Mouse (Mus musculus): ENCODE results near the gene Kctd6. TPM values are rescaled to one million over a fixed set of nuclear protein-coding genes. Genes with fewer than 3 reads are reported as not detected.
"Not testable (repeated sequence)": the region's sequence is repeated elsewhere in the genome, so short reads cannot be mapped to it uniquely, and the experiment has no call there.

Gene Kctd6
- total RNA-seq (2021), result 1 to 10 TPM; 7.7 to 9.3 TPM
- long read RNA-seq, experiment 1, transcript Kctd6-201 (3 exons, 1,650 nt), result major isoform, 8 of 9 reads
- long read RNA-seq, experiment 1, partial matches to known transcripts, result 0 of 9 reads
- long read RNA-seq, experiment 1, other reads (novel, unspliced or antisense), result 1 of 9 reads
- long read RNA-seq, experiment 2, transcript Kctd6-201 (3 exons, 1,650 nt), result major isoform, 19 of 22 reads
- long read RNA-seq, experiment 2, partial matches to known transcripts, result 1 of 22 reads
- long read RNA-seq, experiment 2, other reads (novel, unspliced or antisense), result 0 of 22 reads

GRCm38 (mm10) chr14:8213803-8214224 lies at the start of gene Kctd6:
Gene Kctd6, plus strand, starts transcription at chr14:8214140.
- intact Hi-C loops (cut with DNase I), result loop anchor here (2.0 to 5.0 kb wide), 2 partner anchors 41 to 122 kb away; partner anchors contain the start of gene Pdhb
- Histone ChIP-seq H3K4me3 (peak within 1 kb of the TSS; percentile 91), H3K27ac (peak within 1 kb of the TSS; percentile 95)
- DNase-seq, result peak; percentile 100
- TF ChIP-seq CTCF (IDR thresholded peaks at IDR 0.05), result peak; percentile 85

- no peak overlapping the region for H3K27ac ChIP-seq
- no peak for TF ChIP-seq CTCF (IDR thresholded peaks at IDR 0.05)
- no peak overlapping the region for H3K4me3 ChIP-seq
- intact Hi-C loops (cut with DNase I), result loop anchor here (5.0 to 10.0 kb wide), 2 partner anchors 72 to 200 kb away; no protein-coding TSS in a partner anchor
- no peak for DNase-seq
Observed at GRCm38 (mm10) chr14:8164463-8164862, 49.5 kb upstream of the Kctd6 start.

- intact Hi-C loops (cut with DNase I), result loop anchor here (2.0 to 5.0 kb wide), 3 partner anchors 42 to 92 kb away; partner anchors contain the start of genes Kctd6, Pxk and Rpp14
- DNase-seq, result peak; percentile 99
- H3K27ac ChIP-seq, result peak within 1 kb of the TSS; percentile 98
- peak; percentile 25 for TF ChIP-seq CTCF (IDR thresholded peaks at IDR 0.05)
- peak within 1 kb of the TSS; percentile 86 for H3K4me3 ChIP-seq
Observed at GRCm38 (mm10) chr14:8172507-8173410, 41.2 kb upstream of the Kctd6 start, which contains the start of gene Pdhb. Gene Pdhb, minus strand, starts transcription at chr14:8173025.

- TF ChIP-seq CTCF (IDR thresholded peaks at IDR 0.05), result peak; percentile 33
- intact Hi-C loops (cut with DNase I), result loop anchor here (2.0 to 5.0 kb wide), 3 partner anchors 41 to 93 kb away; partner anchors contain the start of genes Kctd6, Pxk and Rpp14
Observed at GRCm38 (mm10) chr14:8173542-8174250, 40.2 kb upstream of the Kctd6 start.

GRCm38 (mm10) chr14:8174634-8175033 lies 39.3 kb upstream of the Kctd6 start:
- Histone ChIP-seq H3K4me3 (no peak overlapping the region), H3K27ac (no peak overlapping the region)
- intact Hi-C loops (cut with DNase I), result loop anchor here (5.0 kb wide), 1 partner anchor 77 kb away; the partner anchor contains the start of gene Pxk
- TF ChIP-seq CTCF (IDR thresholded peaks at IDR 0.05), result no peak
- no peak for DNase-seq

More at GRCm38 (mm10) chr14:8173542-8174250, 40.2 kb upstream of the Kctd6 start:
- not testable (repeated sequence) for DNase-seq
- Histone ChIP-seq H3K27ac (peak overlapping the region; percentile 98), H3K4me3 (peak overlapping the region; percentile 86)

GRCm38 (mm10) chr14:8176251-8176650 lies 37.7 kb upstream of the Kctd6 start:
- no peak for TF ChIP-seq CTCF (IDR thresholded peaks at IDR 0.05)
- intact Hi-C loops (cut with DNase I), result no loop called here
- no peak overlapping the region for H3K27ac ChIP-seq
- no peak overlapping the region for H3K4me3 ChIP-seq
- no peak for DNase-seq

GRCm38 (mm10) chr14:8180371-8181035 lies 33.4 kb upstream of the Kctd6 start:
- H3K27ac ChIP-seq, result no peak overlapping the region
- no peak overlapping the region for H3K4me3 ChIP-seq
- intact Hi-C loops (cut with DNase I), result no loop called here
- DNase-seq, result no peak
- TF ChIP-seq CTCF (IDR thresholded peaks at IDR 0.05), result no peak

GRCm38 (mm10) chr14:8183330-8183729 lies 30.6 kb upstream of the Kctd6 start:
- intact Hi-C loops (cut with DNase I), result no loop called here
- DNase-seq, result no peak
- H3K4me3 ChIP-seq, result no peak overlapping the region
- TF ChIP-seq CTCF (IDR thresholded peaks at IDR 0.05), result peak; percentile 27; the same call in 1 of the 2 replicates
- no peak overlapping the region for H3K27ac ChIP-seq

- intact Hi-C loops (cut with DNase I), result no loop called here
Observed at GRCm38 (mm10) chr14:8186278-8187045, 27.5 kb upstream of the Kctd6 start.

GRCm38 (mm10) chr14:8190556-8190955 lies 23.4 kb upstream of the Kctd6 start:
- no peak for DNase-seq
- TF ChIP-seq CTCF (IDR thresholded peaks at IDR 0.05), result no peak
- intact Hi-C loops (cut with DNase I), result no loop called here
- H3K27ac ChIP-seq, result no peak overlapping the region
- no peak overlapping the region for H3K4me3 ChIP-seq

More at GRCm38 (mm10) chr14:8186278-8187045, 27.5 kb upstream of the Kctd6 start:
- DNase-seq, result no peak
- TF ChIP-seq CTCF (IDR thresholded peaks at IDR 0.05), result no peak
- Histone ChIP-seq H3K4me3 (no peak overlapping the region), H3K27ac (no peak overlapping the region)

Data from gastrocnemius, adult 2 months (tissue).